Mouse (Mus musculus) hindlimb bud, embryonic 11.5 days (tissue): ENCODE measurements around the gene Sema3f.

Experiments
- DNase-seq: peaks from one replicate; pipeline ENCODE4 v3.0.0-alpha.2; 2012; ENCODE audit warnings: low read depth, low spot score; ENCODE audit errors: extremely low spot score

Gene Sema3f

GRCm38 (mm10) chr9:107709697-107710483 lies at the start of gene Sema3f:
TSS of gene Sema3f (minus strand) at chr9:107710475.
- no peak for DNase-seq

GRCm38 (mm10) chr9:107759593-107759992 lies 49.3 kb upstream of the Sema3f start:
- DNase-seq, result no peak

GRCm38 (mm10) chr9:107750378-107750777 lies 40.1 kb upstream of the Sema3f start:
- no peak for DNase-seq

- no peak for DNase-seq
These were observed 37.8 kb upstream of the Sema3f start for GRCm38 (mm10) chr9:107748063-107748462.

GRCm38 (mm10) chr9:107747310-107747709 lies 37.0 kb upstream of the Sema3f start:
- no peak for DNase-seq

GRCm38 (mm10) chr9:107746679-107747078 lies 36.4 kb upstream of the Sema3f start:
- no peak for DNase-seq

GRCm38 (mm10) chr9:107744061-107744460 lies 33.8 kb upstream of the Sema3f start:
- DNase-seq, result no peak

GRCm38 (mm10) chr9:107738841-107739202 lies 28.5 kb upstream of the Sema3f start:
- DNase-seq, result no peak

GRCm38 (mm10) chr9:107738020-107738840 lies 28.0 kb upstream of the Sema3f start:
- DNase-seq, result peak; percentile 90

GRCm38 (mm10) chr9:107736185-107736485 lies 25.9 kb upstream of the Sema3f start:
- no peak for DNase-seq

GRCm38 (mm10) chr9:107735356-107736184 lies 25.3 kb upstream of the Sema3f start:
- DNase-seq, result no peak

- no peak for DNase-seq
These were observed 24.3 kb upstream of the Sema3f start for GRCm38 (mm10) chr9:107734567-107734971.

- DNase-seq, result no peak
These were observed 19.4 kb upstream of the Sema3f start for GRCm38 (mm10) chr9:107729709-107730108.

- DNase-seq, result no peak
These were observed 18.8 kb upstream of the Sema3f start for GRCm38 (mm10) chr9:107728919-107729670.

- DNase-seq, result no peak
These were observed 16.8 kb upstream of the Sema3f start for GRCm38 (mm10) chr9:107727041-107727440.

- DNase-seq, result no peak
These were observed 14.5 kb upstream of the Sema3f start for GRCm38 (mm10) chr9:107724796-107725195.

GRCm38 (mm10) chr9:107723794-107724531 lies 13.7 kb upstream of the Sema3f start:
- DNase-seq, result no peak

GRCm38 (mm10) chr9:107723292-107723691 lies 13.0 kb upstream of the Sema3f start:
- no peak for DNase-seq

- no peak for DNase-seq
These were observed 8.7 kb upstream of the Sema3f start for GRCm38 (mm10) chr9:107718781-107719540.
